Mouse (Mus musculus) liver, embryonic 16.5 days (tissue): ENCODE data around the gene Cyp2e1. TPM values are rescaled to one million over a fixed set of nuclear protein-coding genes. Genes with fewer than 3 reads are reported as not detected.

Experiments used
- ATAC-seq: fragments of 200-750 bp; cut with Nextera tagmentation; 2 replicates; pipeline ENCODE4 v1.8.0; 2017; ENCODE audit warnings: low read depth, mild to moderate bottlenecking, moderate number of reproducible peaks, moderate library complexity
- H3K27ac ChIP-seq: fragments of 300-500 bp; sonication (generic); 2 replicates; pipeline ENCODE4 v1.5.1; 2014; ENCODE audit warnings: mild to moderate bottlenecking, low read length
- H3K27me3 ChIP-seq: fragments of 300-500 bp; sonication (generic); 2 replicates; pipeline ENCODE4 v1.6.1; 2014; ENCODE audit warnings: low read depth, low read length, mixed read lengths; ENCODE audit not compliant: control insufficient read depth, insufficient read depth
- H3K36me3 ChIP-seq: fragments of 300-500 bp; sonication (generic); 2 replicates; pipeline ENCODE4 v1.6.1; 2014; ENCODE audit warnings: mild to moderate bottlenecking; ENCODE audit not compliant: control insufficient read depth, insufficient read depth
- H3K4me1 ChIP-seq: fragments of 300-500 bp; sonication (generic); 2 replicates; pipeline ENCODE4 v1.6.1; 2014; ENCODE audit warnings: low read depth, low read length, mixed read lengths; ENCODE audit not compliant: control insufficient read depth
- H3K4me2 ChIP-seq: fragments of 300-500 bp; sonication (generic); 2 replicates; pipeline ENCODE4 v1.6.1; 2014; ENCODE audit warnings: low read depth, low read length, mixed read lengths
- H3K4me3 ChIP-seq: fragments of 300-500 bp; sonication (generic); 2 replicates; pipeline ENCODE4 v1.5.1; 2014; ENCODE audit warnings: low read depth, mild to moderate bottlenecking, low read length
- H3K9ac ChIP-seq: fragments of 300-500 bp; sonication (generic); 2 replicates; pipeline ENCODE4 v1.6.1; 2014; ENCODE audit warnings: low read depth, low read length
- H3K9me3 ChIP-seq: fragments of 300-500 bp; sonication (generic); replicated peaks from 2 replicates; pipeline ENCODE4 v1.6.1; 2016; ENCODE audit warnings: low read length; ENCODE audit not compliant: control insufficient read depth
- WGBS: fragments of 180-500 bp; shearing (Covaris S2); extraction: QIAGEN DNeasy Blood & Tissue Kit; methylation state at CpG from one replicate; pipeline ENCODE4 v1.1.7; 2014; ENCODE audit not compliant: insufficient replicate concordance; 5-methylcytosine and 5-hydroxymethylcytosine counted together
- polyA plus RNA-seq: library from polyadenylated mRNA; unstranded; fragments of >200 nt; fragmentation: Nextera tagmentation; extraction: Ambion mirVana; gene quantifications from 2 replicates; pipeline ENCODE4 v1.2.1, GENCODE M21; 2015

The Cyp2e1 gene
- polyA plus RNA-seq, 1 experiment from 2014 or later, result 1.1 TPM

DNA sequence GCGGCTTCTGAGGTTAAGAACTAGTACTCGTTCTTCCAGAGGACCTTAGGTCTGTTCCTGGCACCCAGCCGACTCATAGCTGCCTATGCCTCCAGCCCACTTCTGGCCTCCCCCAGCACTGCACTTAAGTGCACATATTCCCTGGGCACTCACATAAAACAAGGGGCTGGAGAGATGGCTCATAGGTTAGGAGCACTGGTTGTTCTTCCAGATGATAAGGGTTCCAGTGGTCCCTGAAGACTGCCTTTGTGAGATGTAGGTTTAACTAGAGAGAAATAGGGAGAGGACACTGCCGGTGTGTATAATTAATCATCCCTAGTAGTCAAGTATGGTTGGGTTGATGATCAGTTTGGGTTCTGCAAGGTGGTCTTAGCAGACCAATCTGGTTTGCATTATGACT lies 59.2 kb downstream of the Cyp2e1 start:
- Histone ChIP-seq H3K9ac (no peak overlapping the region), H3K9me3 (no peaks in the 10 kb centered on the region), H3K27ac (no peak overlapping the region), H3K4me3 (no peak overlapping the region), H3K4me2 (no peak overlapping the region), H3K4me1 (no peaks in the 10 kb centered on the region; the same call in 1 of the 2 replicates), H3K36me3 (no peaks in the 10 kb centered on the region), H3K27me3 (no peaks in the 10 kb centered on the region)
- no peak for ATAC-seq
- 68% methylated on average over 4 of the region's 4 CpGs for WGBS

Other genes with a start within 250 kb of the Cyp2e1 start
- gene Olfr538, start 195.9 kb upstream of the Cyp2e1 start, polyA plus RNA-seq, result not detected in 2 replicates
- gene Olfr46, start 162.5 kb upstream of the Cyp2e1 start, polyA plus RNA-seq, result not detected in 2 replicates
- not detected in 2 replicates for gene Olfr61, start 134.8 kb upstream of the Cyp2e1 start, polyA plus RNA-seq
- not detected in 2 replicates for gene Olfr53, start 117.3 kb upstream of the Cyp2e1 start, polyA plus RNA-seq
- gene Olfr539, start 103.8 kb upstream of the Cyp2e1 start, polyA plus RNA-seq, result not detected in 2 replicates
- not detected in 2 replicates for gene Olfr45, start 81.8 kb upstream of the Cyp2e1 start, polyA plus RNA-seq
- not detected in 2 replicates for gene Olfr541, start 66.5 kb upstream of the Cyp2e1 start, polyA plus RNA-seq
- gene Syce1, start 24.1 kb downstream of the Cyp2e1 start, polyA plus RNA-seq, result 0.07 and 0.14 TPM in 2 replicates
- 0.06 and 0.16 TPM in 2 replicates for gene Zfp941, start 58.4 kb downstream of the Cyp2e1 start, polyA plus RNA-seq
- 30.3 and 32.9 TPM in 2 replicates for gene Urah, start 71.3 kb downstream of the Cyp2e1 start, polyA plus RNA-seq
- not detected in 2 replicates for gene Scgb1c1, start 81.8 kb downstream of the Cyp2e1 start, polyA plus RNA-seq
- not detected in 2 replicates for gene Odf3, start 84.1 kb downstream of the Cyp2e1 start, polyA plus RNA-seq
- gene Gm45785, start 92.6 kb downstream of the Cyp2e1 start, polyA plus RNA-seq, result not detected in 2 replicates
- gene Ric8a, start 93.2 kb downstream of the Cyp2e1 start, polyA plus RNA-seq, result 21.2 and 21.5 TPM in 2 replicates
- 19.3 and 20.9 TPM in 2 replicates for gene Bet1l, start 93.8 kb downstream of the Cyp2e1 start, polyA plus RNA-seq
- 108 and 123 TPM in 2 replicates for gene Psmd13, start 118.2 kb downstream of the Cyp2e1 start, polyA plus RNA-seq
- 21.9 and 23.6 TPM in 2 replicates for gene Sirt3, start 118.6 kb downstream of the Cyp2e1 start, polyA plus RNA-seq
- 1.4 and 3.4 TPM in 2 replicates for gene Cox8b, start 136.7 kb downstream of the Cyp2e1 start, polyA plus RNA-seq
- 7.8 and 10.8 TPM in 2 replicates for gene Nlrp6, start 157.2 kb downstream of the Cyp2e1 start, polyA plus RNA-seq
- 6.0 and 7.9 TPM in 2 replicates for gene Pgghg, start 177.7 kb downstream of the Cyp2e1 start, polyA plus RNA-seq
- gene Ifitm5, start 186.6 kb downstream of the Cyp2e1 start, polyA plus RNA-seq, result 0.26 and 0.44 TPM in 2 replicates
- not detected in 2 replicates for gene Gm45717, start 192.2 kb downstream of the Cyp2e1 start, polyA plus RNA-seq
- 391 and 458 TPM in 2 replicates for gene Ifitm2, start 192.2 kb downstream of the Cyp2e1 start, polyA plus RNA-seq
- 15.2 and 15.4 TPM in 2 replicates for gene Ifitm1, start 203.5 kb downstream of the Cyp2e1 start, polyA plus RNA-seq
- gene Ifitm3, start 247.0 kb downstream of the Cyp2e1 start, polyA plus RNA-seq, result 68.0 and 76.2 TPM in 2 replicates